Mouse (Mus musculus) layer of hippocampus, adult 9-11 months (tissue): ENCODE data around the gene Itga10.
"Not testable (repeated sequence)": the region's sequence is repeated elsewhere in the genome, so short reads cannot be mapped to it uniquely, and the experiment has no call there.

Experiments
- DNase-seq: peaks from one replicate; pipeline ENCODE4 v3.0.0; 2022

Itga10 gene

GRCm38 (mm10) chr3:96680269-96680956 is 35.0 kb downstream of the Itga10 start:
- no peak for DNase-seq

GRCm38 (mm10) chr3:96683496-96683895 is 38.1 kb downstream of the Itga10 start:
- no peak for DNase-seq

GRCm38 (mm10) chr3:96684151-96684821 is 38.9 kb downstream of the Itga10 start:
- no peak for DNase-seq

GRCm38 (mm10) chr3:96684822-96685156 is 39.4 kb downstream of the Itga10 start:
- no peak for DNase-seq

- not testable (repeated sequence) for DNase-seq
These were observed 40.7 kb downstream of the Itga10 start for GRCm38 (mm10) chr3:96686057-96686456.

- DNase-seq: no peak
These were observed 43.5 kb downstream of the Itga10 start for GRCm38 (mm10) chr3:96688854-96689253.

- no peak for DNase-seq
These were observed 44.9 kb downstream of the Itga10 start for GRCm38 (mm10) chr3:96690298-96690697.

GRCm38 (mm10) chr3:96692506-96692905 is 47.1 kb downstream of the Itga10 start:
- DNase-seq: no peak

- DNase-seq: no peak
These were observed 48.2 kb downstream of the Itga10 start for GRCm38 (mm10) chr3:96693579-96693978.

GRCm38 (mm10) chr3:96696198-96696765 is 50.9 kb downstream of the Itga10 start, which contains the start of gene Pias3:
Pias3 (plus strand) TSS chr3:96696384.
- peak; percentile 56 for DNase-seq

GRCm38 (mm10) chr3:96696766-96697732 is 51.7 kb downstream of the Itga10 start:
- peak; percentile 83 for DNase-seq

- DNase-seq: no peak
These were observed 53.8 kb downstream of the Itga10 start for GRCm38 (mm10) chr3:96698993-96699690.

- no peak for DNase-seq
These were observed 55.0 kb downstream of the Itga10 start for GRCm38 (mm10) chr3:96700376-96700775.

GRCm38 (mm10) chr3:96701003-96701402 is 55.6 kb downstream of the Itga10 start:
- DNase-seq: no peak

- no peak for DNase-seq
These were observed 59.4 kb downstream of the Itga10 start for GRCm38 (mm10) chr3:96704778-96705177.

- DNase-seq: no peak
These were observed 60.8 kb downstream of the Itga10 start for GRCm38 (mm10) chr3:96706217-96706616.

- no peak for DNase-seq
These were observed 61.6 kb downstream of the Itga10 start for GRCm38 (mm10) chr3:96706984-96707383.

GRCm38 (mm10) chr3:96707903-96708683 is 62.7 kb downstream of the Itga10 start, which contains the start of gene Nudt17:
Nudt17 (minus strand) TSS chr3:96708562.
- peak; percentile 61 for DNase-seq

GRCm38 (mm10) chr3:96708684-96709064 is 63.3 kb downstream of the Itga10 start:
- no peak for DNase-seq
